Mouse (Mus musculus): ENCODE measurements around the gene Fermt2. TPM values are rescaled to one million over a fixed set of nuclear protein-coding genes. Genes with fewer than 3 reads are reported as not detected.
A peak's percentile ranks its signal among the peaks of the same experiment; 100 is the strongest.

The Fermt2 gene
- polyA plus RNA-seq, 1 experiment from 2014 or later = 175 TPM

GRCm38 (mm10) chr14:45548118-45548517, 18.2 kb upstream of the Fermt2 start:
- H3K4me3 ChIP-seq = no peak overlapping the region
- H3K9me3 ChIP-seq = no peaks in the 10 kb centered on the region
- no peaks in the 10 kb centered on the region for H3K36me3 ChIP-seq
- H3K4me1 ChIP-seq = peaks cover 5% of the 10 kb centered on the region
- WGBS = 73% methylated on average over 3 of the region's 3 CpGs
- no peak overlapping the region for H3K27ac ChIP-seq
- H3K27me3 ChIP-seq (ENCODE audit: insufficient read depth, poor library complexity, severe bottlenecking) = no peaks in the 10 kb centered on the region
- DNase-seq (ENCODE audit: low spot score) = no peak

GRCm38 (mm10) chr14:45544905-45545304, 15.0 kb upstream of the Fermt2 start:
- DNase-seq (ENCODE audit: low spot score) = no peak
- Histone ChIP-seq H3K4me3 (no peak overlapping the region), H3K27me3 (ENCODE audit: insufficient read depth, poor library complexity, severe bottlenecking) (no peaks in the 10 kb centered on the region), H3K9me3 (no peaks in the 10 kb centered on the region), H3K4me1 (no peaks in the 10 kb centered on the region), H3K36me3 (no peaks in the 10 kb centered on the region), H3K27ac (no peak overlapping the region)
- 87% methylated on average over 7 of the region's 7 CpGs for WGBS

GRCm38 (mm10) chr14:45544026-45544425, 14.1 kb upstream of the Fermt2 start:
- no peaks in the 10 kb centered on the region for H3K27me3 ChIP-seq (ENCODE audit: insufficient read depth, poor library complexity, severe bottlenecking)
- 64% methylated on average over 5 of the region's 6 CpGs for WGBS

GRCm38 (mm10) chr14:45539659-45540468, 9.9 kb upstream of the Fermt2 start:
- Histone ChIP-seq H3K27ac (peak overlapping the region; percentile 73), H3K4me3 (no peak overlapping the region), H3K4me1 (no peaks in the 10 kb centered on the region), H3K36me3 (no peaks in the 10 kb centered on the region), H3K27me3 (ENCODE audit: insufficient read depth, poor library complexity, severe bottlenecking) (no peaks in the 10 kb centered on the region), H3K9me3 (no peaks in the 10 kb centered on the region)
- peak; percentile 86 for DNase-seq (ENCODE audit: low spot score)
- 31% methylated on average over 12 of the region's 12 CpGs for WGBS

More at GRCm38 (mm10) chr14:45544026-45544425, 14.1 kb upstream of the Fermt2 start:
- Histone ChIP-seq H3K27ac (no peak overlapping the region), H3K9me3 (no peaks in the 10 kb centered on the region), H3K36me3 (no peaks in the 10 kb centered on the region), H3K4me3 (no peak overlapping the region), H3K4me1 (no peaks in the 10 kb centered on the region)
- DNase-seq (ENCODE audit: low spot score) = peak; percentile 53

- Histone ChIP-seq H3K9me3 (no peaks in the 10 kb centered on the region), H3K27ac (peak overlapping the region; percentile 99), H3K36me3 (peaks cover 8% of the 10 kb centered on the region; the same call in 1 of the 2 replicates), H3K4me3 (peak overlapping the region; percentile 86), H3K27me3 (ENCODE audit: insufficient read depth, poor library complexity, severe bottlenecking) (no peaks in the 10 kb centered on the region), H3K4me1 (peaks cover 20% of the 10 kb centered on the region)
- DNase-seq (ENCODE audit: low spot score) = peak; percentile 83
- under 1% methylated on average over 37 of the region's 37 CpGs for WGBS
Observed at GRCm38 (mm10) chr14:45530364-45531345, 737 bp upstream of the Fermt2 start.

GRCm38 (mm10) chr14:45528861-45529260, 1.1 kb downstream of the Fermt2 start:
- Histone ChIP-seq H3K4me1 (peaks cover 20% of the 10 kb centered on the region), H3K4me3 (peak overlapping the region; percentile 86), H3K9me3 (no peaks in the 10 kb centered on the region), H3K27ac (peak overlapping the region; percentile 99), H3K27me3 (ENCODE audit: insufficient read depth, poor library complexity, severe bottlenecking) (no peaks in the 10 kb centered on the region), H3K36me3 (peaks cover 11% of the 10 kb centered on the region; the same call in 1 of the 2 replicates)
- WGBS = under 1% methylated on average over 13 of the region's 13 CpGs
- DNase-seq (ENCODE audit: low spot score) = no peak

GRCm38 (mm10) chr14:45515771-45516170, 14.1 kb downstream of the Fermt2 start:
- WGBS = 79% methylated on average over 11 of the region's 11 CpGs
- Histone ChIP-seq H3K4me1 (peaks cover 64% of the 10 kb centered on the region), H3K27me3 (ENCODE audit: insufficient read depth, poor library complexity, severe bottlenecking) (no peaks in the 10 kb centered on the region), H3K27ac (no peak overlapping the region), H3K9me3 (no peaks in the 10 kb centered on the region), H3K36me3 (peaks cover 23% of the 10 kb centered on the region; the same call in 1 of the 2 replicates), H3K4me3 (no peak overlapping the region)
- DNase-seq (ENCODE audit: low spot score) = no peak

GRCm38 (mm10) chr14:45510787-45511186, 19.1 kb downstream of the Fermt2 start:
- DNase-seq (ENCODE audit: low spot score) = no peak
- peaks cover 87% of the 10 kb centered on the region for H3K4me1 ChIP-seq
- 0 out of 2 replicates have a peak overlapping the region, but pooled peaks have one; percentile 42 for H3K27ac ChIP-seq
- WGBS = 19% methylated on average over 4 of the region's 4 CpGs
- H3K4me3 ChIP-seq = no peak overlapping the region
- peaks cover 26% of the 10 kb centered on the region for H3K36me3 ChIP-seq
- H3K27me3 ChIP-seq (ENCODE audit: insufficient read depth, poor library complexity, severe bottlenecking) = no peaks in the 10 kb centered on the region
- no peaks in the 10 kb centered on the region for H3K9me3 ChIP-seq

GRCm38 (mm10) chr14:45507923-45508322, 22.0 kb downstream of the Fermt2 start:
- no peaks in the 10 kb centered on the region for H3K27me3 ChIP-seq (ENCODE audit: insufficient read depth, poor library complexity, severe bottlenecking)
- H3K36me3 ChIP-seq = peaks cover 32% of the 10 kb centered on the region
- H3K9me3 ChIP-seq = no peaks in the 10 kb centered on the region
- peak overlapping the region; percentile 37; the same call in 1 of the 2 replicates for H3K27ac ChIP-seq
- no peak overlapping the region for H3K4me3 ChIP-seq
- WGBS = 47% methylated on average over 4 of the region's 4 CpGs
- DNase-seq (ENCODE audit: low spot score) = no peak
- peaks cover 66% of the 10 kb centered on the region for H3K4me1 ChIP-seq

GRCm38 (mm10) chr14:45507447-45507846, 22.5 kb downstream of the Fermt2 start:
- Histone ChIP-seq H3K27ac (peak overlapping the region; percentile 37; the same call in 1 of the 2 replicates), H3K4me1 (peaks cover 61% of the 10 kb centered on the region), H3K27me3 (ENCODE audit: insufficient read depth, poor library complexity, severe bottlenecking) (no peaks in the 10 kb centered on the region)

GRCm38 (mm10) chr14:45507032-45507431, 22.9 kb downstream of the Fermt2 start:
- DNase-seq (ENCODE audit: low spot score) = no peak
- H3K27me3 ChIP-seq (ENCODE audit: insufficient read depth, poor library complexity, severe bottlenecking) = no peaks in the 10 kb centered on the region
- no peak overlapping the region for H3K4me3 ChIP-seq
- H3K27ac ChIP-seq = peak overlapping the region; percentile 56
- WGBS = 33% methylated on average over 6 of the region's 6 CpGs
- peaks cover 57% of the 10 kb centered on the region for H3K4me1 ChIP-seq
- peaks cover 34% of the 10 kb centered on the region for H3K36me3 ChIP-seq
- H3K9me3 ChIP-seq = no peaks in the 10 kb centered on the region

More at GRCm38 (mm10) chr14:45507447-45507846, 22.5 kb downstream of the Fermt2 start:
- 34% methylated on average over 3 of the region's 3 CpGs for WGBS
- peaks cover 33% of the 10 kb centered on the region for H3K36me3 ChIP-seq
- no peak overlapping the region for H3K4me3 ChIP-seq
- no peaks in the 10 kb centered on the region for H3K9me3 ChIP-seq
- DNase-seq (ENCODE audit: low spot score) = no peak

- peaks cover 49% of the 10 kb centered on the region for H3K4me1 ChIP-seq
- WGBS = 89% methylated on average over 4 of the region's 4 CpGs
- no peaks in the 10 kb centered on the region for H3K27me3 ChIP-seq (ENCODE audit: insufficient read depth, poor library complexity, severe bottlenecking)
Observed at GRCm38 (mm10) chr14:45506165-45506564, 23.8 kb downstream of the Fermt2 start.

More at GRCm38 (mm10) chr14:45506165-45506564, 23.8 kb downstream of the Fermt2 start:
- no peaks in the 10 kb centered on the region for H3K9me3 ChIP-seq
- H3K36me3 ChIP-seq = peaks cover 32% of the 10 kb centered on the region
- H3K4me3 ChIP-seq = no peak overlapping the region
- H3K27ac ChIP-seq = no peak overlapping the region
- no peak for DNase-seq (ENCODE audit: low spot score)
